Comparison of ENCODE assay signal across 17 mouse cellular contexts in the genomic region with DNA sequence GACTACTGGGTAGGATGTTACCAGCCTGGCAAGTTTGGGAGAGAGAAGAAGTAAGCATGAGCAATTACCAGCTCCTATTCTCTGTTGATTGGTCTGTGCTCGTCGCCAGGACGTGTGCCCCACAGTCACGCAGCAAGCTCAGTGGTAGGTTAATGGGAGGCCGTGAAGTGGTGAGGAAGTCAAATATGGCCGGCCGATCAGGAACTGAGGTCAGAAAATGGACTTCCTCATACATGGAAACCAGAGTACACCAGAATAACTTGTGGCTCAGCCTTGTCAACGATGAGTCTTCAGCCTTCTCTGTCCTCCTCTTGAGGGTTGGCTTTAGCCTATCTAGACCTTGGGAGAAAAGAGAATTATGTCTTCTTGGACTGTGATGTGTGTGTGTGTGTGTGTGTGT.
"Had no signal": no experiment of that assay in that cellular context is flagged by ENCODE, and none has a peak within 500 bp of the region (broad histone marks: within the 10 kb centered on the region; RNA-seq: fewer than 3 reads in every experiment).

No protein-coding gene starts in this region.

- H3K4me3 ChIP-seq: midbrain, embryonic 10.5 days; midbrain, embryonic 12.5 days; neural tube, embryonic 12.5 days had no signal

- H3K4me1 ChIP-seq: midbrain, embryonic 10.5 days; midbrain, embryonic 12.5 days; neural tube, embryonic 12.5 days had no signal

- H3K36me3 ChIP-seq: midbrain, embryonic 10.5 days; midbrain, embryonic 12.5 days; neural tube, embryonic 12.5 days had no signal

- ATAC-seq: midbrain, embryonic 16.5 days had no signal

- H3K27ac ChIP-seq: liver, embryonic 14.5 days; midbrain, embryonic 10.5 days; midbrain, embryonic 12.5 days; neural tube, embryonic 12.5 days had no signal

- H3K27me3 ChIP-seq: midbrain, embryonic 12.5 days; neural tube, embryonic 12.5 days had no signal

- H3K9me3 ChIP-seq: midbrain, embryonic 12.5 days; neural tube, embryonic 12.5 days had no signal

- H3K4me2 ChIP-seq: lung, embryonic 14.5 days; midbrain, embryonic 12.5 days; neural tube, embryonic 12.5 days had no signal

- DNase-seq: lung, adult 18-20 months; lung, embryonic 14.5 days; lung, postnatal 10 days; lung, postnatal 4 days; midbrain, embryonic 14.5 days; retina, postnatal 1 day; right cerebral cortex, adult 18-20 months; right cerebral cortex, postnatal 25 days; right cerebral cortex, postnatal 4 days; thymus, adult 18-20 months; thymus, postnatal 14 days; thymus, postnatal 36 days had no signal

- H3K9ac ChIP-seq: liver, embryonic 14.5 days; lung, embryonic 14.5 days; midbrain, embryonic 12.5 days; neural tube, embryonic 12.5 days had no signal
